Mouse (Mus musculus) thymus, postnatal 25 days (tissue): ENCODE results near the gene Nkain2.
"Not testable (repeated sequence)": the region's sequence is repeated elsewhere in the genome, so short reads cannot be mapped to it uniquely, and the experiment has no call there.

Experiments
- DNase-seq: peaks from one replicate; pipeline ENCODE4 v3.0.0; 2022

Nkain2 gene

GRCm38 (mm10) chr10:32889652-32890506, at the start of gene Nkain2:
Gene Nkain2, minus strand, starts transcription at chr10:32890462.
- no peak for DNase-seq

- DNase-seq = no peak
Measured at GRCm38 (mm10) chr10:32939853-32940252, 49.6 kb upstream of the Nkain2 start.

DNA sequence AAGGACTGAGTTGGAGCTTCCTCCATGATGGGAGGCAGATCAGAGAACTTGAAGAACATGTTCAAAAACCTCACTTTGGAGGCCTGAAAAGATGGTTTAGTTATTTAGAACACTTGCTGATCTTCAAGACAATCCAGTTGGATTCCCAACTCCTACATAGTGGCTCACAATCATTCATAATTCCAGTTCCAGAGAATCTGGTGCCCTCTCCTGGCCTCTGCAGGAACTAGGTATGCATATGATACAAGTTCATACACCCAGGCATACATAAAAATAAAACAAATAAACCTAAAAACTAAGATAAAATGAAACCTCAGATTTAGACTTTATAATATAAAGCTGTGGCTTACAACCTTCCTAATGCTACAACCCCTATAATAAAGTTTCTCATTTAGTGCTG, 4.8 kb upstream of the Nkain2 start:
- DNase-seq = no peak

- no peak for DNase-seq
Measured at GRCm38 (mm10) chr10:32890507-32891131, 357 bp upstream of the Nkain2 start.

DNA sequence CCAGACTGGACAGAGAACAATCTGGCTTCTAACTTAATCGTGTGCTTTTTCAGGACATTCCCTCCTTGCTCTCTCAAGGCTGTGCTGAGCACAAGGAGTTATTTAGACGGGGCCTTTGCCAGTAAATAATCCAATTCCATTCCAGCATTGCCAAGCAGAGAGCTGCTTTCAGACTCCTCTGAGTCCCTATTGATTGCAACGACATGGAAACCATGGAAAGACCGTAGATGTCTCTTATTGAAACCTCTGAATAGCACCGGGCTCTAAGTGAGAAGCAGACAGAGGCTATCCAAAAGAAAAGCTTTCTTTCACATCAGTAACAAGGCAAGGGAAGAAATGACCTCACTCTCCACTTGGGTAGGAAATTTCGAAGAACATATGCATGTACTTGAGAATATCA, 8.3 kb downstream of the Nkain2 start:
- DNase-seq = no peak

DNA sequence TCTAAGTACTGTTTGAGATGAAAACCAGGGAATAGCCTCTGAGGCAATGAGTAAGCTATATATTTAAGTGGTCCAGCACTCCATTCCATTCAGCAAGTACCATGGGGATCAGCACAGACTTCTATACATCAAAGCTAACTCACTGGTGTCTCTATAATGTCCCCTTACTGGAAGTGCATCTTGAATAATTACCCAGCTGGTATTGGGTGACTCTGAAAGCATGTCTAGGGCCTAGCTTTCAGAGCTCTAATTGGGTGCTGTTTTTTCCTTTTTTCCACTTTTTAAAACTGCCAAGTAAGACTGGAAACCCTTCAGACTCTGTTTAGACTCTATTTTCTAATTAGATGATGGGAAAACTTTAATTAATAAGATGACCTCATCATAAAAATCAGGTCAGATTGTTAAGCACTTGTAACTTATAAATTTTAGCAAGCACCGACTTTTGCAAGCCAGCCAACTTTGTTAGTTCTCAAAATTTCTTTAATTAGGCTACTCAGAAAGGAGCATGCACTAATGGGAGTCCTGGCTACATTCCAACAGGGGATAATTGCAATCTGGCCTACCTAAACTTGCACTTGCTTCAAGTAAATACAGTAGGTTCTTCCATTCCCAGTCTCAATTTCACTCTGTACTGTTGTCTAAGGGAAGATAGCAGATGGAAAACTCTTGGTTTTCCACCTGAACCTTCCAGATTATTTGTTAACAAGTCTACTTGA, 19.4 kb downstream of the Nkain2 start:
- no peak for DNase-seq

GRCm38 (mm10) chr10:32869541-32869940, 20.7 kb downstream of the Nkain2 start:
- DNase-seq = no peak

GRCm38 (mm10) chr10:32815210-32815883, 74.9 kb downstream of the Nkain2 start:
- DNase-seq = no peak

DNA sequence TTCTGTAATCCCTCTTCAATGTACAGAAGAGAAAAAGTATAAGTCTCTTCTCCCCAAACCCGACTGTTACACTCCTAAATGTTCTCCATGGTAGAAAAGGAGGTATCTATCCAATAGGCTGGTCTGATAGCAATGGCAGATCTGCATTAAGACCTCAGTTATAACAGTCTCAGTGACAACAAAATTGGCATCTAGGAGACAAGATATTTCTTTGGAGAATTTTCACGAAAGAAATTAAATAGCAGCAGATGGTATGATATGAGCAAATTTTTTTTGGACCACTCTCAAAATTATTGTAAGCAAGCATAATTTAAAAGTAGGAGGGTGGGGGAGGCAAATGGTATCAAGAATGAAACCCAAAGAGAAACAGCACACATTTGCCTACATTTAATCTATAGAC, 94.0 kb downstream of the Nkain2 start:
- no peak for DNase-seq

GRCm38 (mm10) chr10:32790541-32790940, 99.7 kb downstream of the Nkain2 start:
- no peak for DNase-seq

DNA sequence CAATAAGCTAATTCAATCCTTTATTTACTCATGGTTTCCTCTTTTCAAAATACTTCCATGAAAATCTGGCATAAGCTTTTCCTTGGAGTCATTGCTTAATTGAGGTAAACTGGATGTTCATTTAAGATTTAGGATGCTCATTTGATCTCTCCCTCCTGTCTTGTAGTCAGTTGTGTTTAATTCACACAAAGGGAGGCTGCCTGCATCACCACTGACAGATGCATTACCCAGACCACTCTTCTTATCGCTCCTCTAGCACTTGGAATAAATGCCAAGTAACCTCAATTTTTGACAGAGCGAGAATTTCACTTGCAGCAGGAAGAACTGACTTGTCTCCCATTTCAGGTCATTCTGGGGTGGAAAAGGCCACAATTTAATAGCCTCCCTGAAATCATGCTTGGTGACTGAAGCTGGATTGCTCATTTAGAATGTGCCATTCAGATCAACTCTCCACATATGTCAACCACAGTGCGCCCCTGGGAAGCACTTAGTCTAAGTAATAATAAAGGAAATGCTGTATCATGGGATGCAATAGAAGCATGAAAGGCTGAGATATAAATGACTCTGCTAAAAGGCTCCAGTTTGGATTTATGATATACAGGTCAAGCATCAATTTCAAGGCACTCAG, 107.4 kb downstream of the Nkain2 start:
- DNase-seq = no peak

DNA sequence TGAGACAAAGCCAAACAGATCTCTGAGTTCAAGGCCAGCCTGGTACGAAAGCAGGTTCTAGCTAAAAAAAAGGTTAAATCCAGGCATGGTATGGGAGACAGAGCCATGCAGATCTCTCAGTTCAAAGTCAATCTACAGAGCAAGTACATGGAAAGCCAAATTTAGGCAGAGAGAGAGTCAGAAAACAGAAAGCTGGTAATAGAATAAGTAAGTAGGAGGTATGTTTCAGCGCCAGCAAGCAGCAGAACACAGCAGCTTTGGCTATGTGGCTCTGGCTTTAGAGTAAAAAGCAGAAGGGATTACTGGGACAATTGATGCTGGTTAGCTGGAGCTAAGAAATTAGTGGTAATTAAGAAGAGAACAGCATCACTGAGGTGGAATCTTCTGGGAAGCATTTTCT, 151.3 kb downstream of the Nkain2 start:
- DNase-seq = no peak

DNA sequence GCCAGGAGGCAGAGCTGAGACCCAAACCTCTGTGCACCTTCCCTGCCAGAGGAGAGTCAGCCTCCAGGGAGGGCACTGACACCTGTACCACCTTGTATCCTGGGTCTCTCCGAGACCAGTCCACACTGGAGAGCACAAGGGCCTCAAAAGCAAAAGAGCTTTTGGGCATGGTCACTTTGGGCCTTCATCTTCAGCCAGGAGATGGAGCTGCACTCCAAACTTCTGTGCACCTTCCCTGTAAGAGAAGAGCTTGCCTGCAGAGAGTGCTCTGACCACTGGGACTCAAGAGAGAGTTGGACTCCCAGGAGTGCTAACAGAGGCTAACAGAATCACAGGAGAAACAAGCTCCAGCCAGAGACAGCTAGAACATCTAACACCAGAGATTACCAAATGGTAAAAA, 183.7 kb downstream of the Nkain2 start:
- DNase-seq = not testable (repeated sequence)

- no peak for DNase-seq
Measured at GRCm38 (mm10) chr10:32696661-32697060, 193.6 kb downstream of the Nkain2 start.

- DNase-seq = no peak
Measured at GRCm38 (mm10) chr10:32684548-32684947, 205.7 kb downstream of the Nkain2 start.

DNA sequence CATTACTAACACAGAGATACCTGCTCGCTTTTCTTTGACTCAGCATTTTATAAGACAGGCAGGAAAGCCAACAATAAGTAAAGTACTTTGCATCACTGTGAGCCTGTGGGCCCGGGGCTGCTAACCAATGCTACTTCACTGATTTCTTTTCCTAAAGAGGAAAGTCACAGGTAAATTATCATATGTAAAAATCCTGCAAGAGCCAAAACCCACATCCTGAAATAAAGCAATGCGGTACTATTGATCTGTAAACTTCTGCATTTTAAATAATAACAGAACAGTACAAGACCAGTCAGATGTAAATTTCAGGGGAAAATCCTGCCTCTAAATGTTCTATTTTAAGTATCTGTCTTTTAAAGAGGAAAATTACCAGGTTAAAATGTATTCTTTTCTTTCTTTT, 250.0 kb downstream of the Nkain2 start:
- DNase-seq = no peak

- DNase-seq = no peak
Measured at GRCm38 (mm10) chr10:32639173-32639572, 251.1 kb downstream of the Nkain2 start.

DNA sequence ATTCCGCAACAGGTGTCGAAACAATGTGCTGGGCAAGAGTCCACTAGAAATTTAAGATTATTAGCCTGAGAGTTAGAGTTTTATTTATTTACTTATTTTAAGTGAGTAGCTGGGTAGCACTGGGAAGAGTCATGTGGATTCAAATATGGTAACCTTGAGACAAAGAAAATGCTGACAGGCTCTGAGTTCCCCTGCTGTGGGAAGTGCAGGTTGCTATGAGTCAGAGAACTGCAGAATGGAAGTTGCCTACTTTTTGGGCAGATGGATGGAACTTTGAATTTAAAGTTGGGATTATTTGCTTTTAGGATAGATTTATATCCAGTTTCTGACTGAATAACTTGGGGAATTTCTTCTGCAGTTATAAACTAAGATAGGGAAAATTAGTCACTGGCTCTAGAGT, 259.2 kb downstream of the Nkain2 start:
- DNase-seq = no peak

- DNase-seq = no peak
Measured at GRCm38 (mm10) chr10:32604448-32604847, 285.8 kb downstream of the Nkain2 start.

DNA sequence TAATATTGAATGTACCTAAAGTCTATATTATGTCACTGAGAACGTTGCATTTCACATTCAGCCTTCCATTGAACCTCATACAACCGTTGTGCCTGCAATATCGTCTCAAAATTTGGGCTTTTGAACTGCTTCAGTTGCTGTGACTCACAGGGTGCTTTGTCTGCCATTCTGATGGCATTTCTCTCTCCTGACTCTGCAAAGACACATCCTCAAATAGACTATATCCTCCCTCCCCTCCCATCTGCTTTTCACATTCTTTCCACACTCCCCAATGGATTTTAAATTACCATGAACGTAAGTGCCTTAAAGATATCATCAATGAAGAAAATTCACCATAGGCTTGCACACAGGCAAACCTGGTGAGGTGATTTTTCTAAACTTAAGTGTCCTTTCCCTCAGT, 287.5 kb downstream of the Nkain2 start:
- DNase-seq = no peak

- DNase-seq = no peak
Measured at GRCm38 (mm10) chr10:32594998-32595397, 295.3 kb downstream of the Nkain2 start.

GRCm38 (mm10) chr10:32577276-32577580, 313.0 kb downstream of the Nkain2 start:
- no peak for DNase-seq
